Mouse (Mus musculus): ENCODE measurements around the gene Selenok.
A peak's percentile ranks its signal among the peaks of the same experiment; 100 is the strongest.

Gene Selenok

GRCm38 (mm10) chr14:29968075-29968821, at the start of gene Selenok:
Gene Selenok, plus strand, starts transcription at chr14:29968308.
- peak; percentile 93 to 95 for DNase-seq

GRCm38 (mm10) chr14:29928966-29929365, 39.1 kb upstream of the Selenok start:
- no peak for DNase-seq

GRCm38 (mm10) chr14:29935516-29935915, 32.6 kb upstream of the Selenok start:
- no peak for DNase-seq

- DNase-seq = no peak
Observed at GRCm38 (mm10) chr14:29937466-29937865, 30.6 kb upstream of the Selenok start.

- no peak for DNase-seq
Observed at GRCm38 (mm10) chr14:29939600-29940312, 28.4 kb upstream of the Selenok start.

GRCm38 (mm10) chr14:29940313-29940812, 27.7 kb upstream of the Selenok start:
- DNase-seq = no peak

GRCm38 (mm10) chr14:29940877-29941276, 27.2 kb upstream of the Selenok start:
- peak; percentile 45 to 57 for DNase-seq

- DNase-seq = no peak
Observed at GRCm38 (mm10) chr14:29946761-29947309, 21.3 kb upstream of the Selenok start.

- no peak for DNase-seq
Observed at GRCm38 (mm10) chr14:29950805-29951204, 17.3 kb upstream of the Selenok start.

GRCm38 (mm10) chr14:29957393-29957792, 10.7 kb upstream of the Selenok start:
- DNase-seq = no peak

GRCm38 (mm10) chr14:29967611-29968010, 497 bp upstream of the Selenok start:
- no peak for DNase-seq

GRCm38 (mm10) chr14:29971446-29971845, 3.3 kb downstream of the Selenok start:
- DNase-seq = no peak

GRCm38 (mm10) chr14:29971993-29972392, 3.9 kb downstream of the Selenok start:
- DNase-seq = no peak

- no peak for DNase-seq
Observed at GRCm38 (mm10) chr14:29976927-29977326, 8.8 kb downstream of the Selenok start.

- DNase-seq = peak; percentile 82 to 84
Observed at GRCm38 (mm10) chr14:29978254-29979204, 10.4 kb downstream of the Selenok start, which contains the start of gene Actr8. Gene Actr8, plus strand, starts transcription at chr14:29978337.

GRCm38 (mm10) chr14:29980447-29981205, 12.5 kb downstream of the Selenok start:
- DNase-seq = peak; percentile 50 to 54

- no peak for DNase-seq
Observed at GRCm38 (mm10) chr14:29986096-29986495, 18.0 kb downstream of the Selenok start.

- DNase-seq = no peak
Observed at GRCm38 (mm10) chr14:29987276-29987675, 19.2 kb downstream of the Selenok start.

- no peak for DNase-seq
Observed at GRCm38 (mm10) chr14:29987739-29988138, 19.6 kb downstream of the Selenok start.

GRCm38 (mm10) chr14:29988337-29988736, 20.2 kb downstream of the Selenok start:
- no peak for DNase-seq

GRCm38 (mm10) chr14:29994976-29995375, 26.9 kb downstream of the Selenok start:
- no peak for DNase-seq

Measured in B cell, adult 2 months (primary cell).